Comparison of ENCODE assay signal across 8 mouse cellular contexts in the genomic region with DNA sequence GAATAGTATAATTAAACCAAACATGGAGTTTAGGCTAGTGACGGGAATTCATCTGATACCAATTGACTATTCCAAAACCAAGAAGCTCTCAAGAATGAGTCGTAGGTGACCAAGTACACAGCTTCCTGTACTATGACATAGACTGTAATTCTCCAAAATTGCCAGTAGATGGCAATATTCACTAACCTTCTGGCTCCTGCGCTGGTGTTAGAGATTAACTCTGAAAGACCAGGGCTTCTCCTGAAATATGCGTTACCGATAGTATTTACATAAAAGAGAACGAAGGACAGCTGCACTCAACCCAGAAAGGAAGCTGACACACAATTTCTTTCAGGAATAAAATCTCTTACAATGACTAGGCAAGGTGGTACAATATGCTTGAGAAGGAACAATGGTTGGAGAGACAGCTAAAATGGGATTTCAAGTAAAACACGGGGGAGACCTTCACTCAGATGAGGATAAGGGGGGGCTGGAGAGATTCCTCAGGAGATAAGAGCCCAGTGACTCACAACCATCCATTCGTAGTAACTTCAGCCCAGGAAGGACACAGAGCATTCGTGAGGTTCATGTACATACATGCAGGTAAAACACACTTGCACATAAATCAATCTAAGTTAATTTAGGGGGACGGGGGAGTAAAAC. TPM values are rescaled to one million over a fixed set of nuclear protein-coding genes. Genes with fewer than 3 reads are reported as not detected.
DNase-seq lines count a peak whose midpoint lies in the region; ATAC-seq and TF ChIP-seq lines count a peak whose summit lies in the region.

No protein-coding gene starts in this region.

- H3K27ac ChIP-seq in heart, embryonic 11.5 days (ENCODE audit: low read depth, low read length), result no peak overlapping the region
- peak overlapping the region; percentile 54; the same call in 1 of the 2 replicates for H3K27ac ChIP-seq in ES-Bruce4 (ENCODE audit: insufficient read depth, low read length)
- no peak overlapping the region for H3K27ac ChIP-seq in embryonic facial prominence, embryonic 10.5 days (replicated peaks)
- H3K27ac ChIP-seq in hindbrain, embryonic 16.5 days (ENCODE audit: low read depth, low read length), result no peak overlapping the region

- no peak overlapping the region for H3K9ac ChIP-seq in heart, embryonic 11.5 days (ENCODE audit: low read depth, low read length)
- peak overlapping the region; percentile 43; the same call in 1 of the 2 replicates for H3K9ac ChIP-seq in ES-Bruce4 (ENCODE audit: low read depth, poor library complexity, severe bottlenecking)
- H3K9ac ChIP-seq in hindbrain, embryonic 16.5 days (ENCODE audit: low read depth, low read length), result peak overlapping the region; percentile 51

- peak overlapping the region; percentile 11 for H3K4me2 ChIP-seq in heart, embryonic 11.5 days
- peak overlapping the region; percentile 58 for H3K4me2 ChIP-seq in hindbrain, embryonic 16.5 days (ENCODE audit: low read length)

- intact Hi-C loops in left cerebral cortex, postnatal 4 days (cut with DNase I), result loop anchor here (5.0 to 10.0 kb wide), 2 partner anchors 83 to 130 kb away; a partner anchor contains a TSS

- no peak for DNase-seq in heart, adult 11 months
- DNase-seq in embryonic facial prominence, embryonic 10.5 days (ENCODE audit: low spot score), result peak; percentile 20
- peak; percentile 70 for DNase-seq in mesoderm, embryonic 11.5 days (ENCODE audit: low read depth, low spot score)
- DNase-seq in layer of hippocampus, adult 9-11 months, result no peak
- DNase-seq in left cerebral cortex, postnatal 4 days, result no peak

- no peaks in the 10 kb centered on the region for H3K9me3 ChIP-seq in heart, embryonic 11.5 days (replicated peaks; ENCODE audit: control insufficient read depth, low read length)
- no peaks in the 10 kb centered on the region for H3K9me3 ChIP-seq in ES-Bruce4 (replicated peaks; ENCODE audit: control insufficient read depth, insufficient read depth, low read length, poor library complexity, severe bottlenecking)
- no peaks in the 10 kb centered on the region for H3K9me3 ChIP-seq in embryonic facial prominence, embryonic 10.5 days
- no peaks in the 10 kb centered on the region for H3K9me3 ChIP-seq in hindbrain, embryonic 16.5 days (ENCODE audit: control insufficient read depth, low read length)

- 9% methylated on average over 10 of the region's 10 CpGs for WGBS in heart, embryonic 11.5 days (ENCODE audit: insufficient replicate concordance)
- 10% methylated on average over 10 of the region's 10 CpGs for WGBS in embryonic facial prominence, embryonic 10.5 days
- 11% methylated on average over 10 of the region's 10 CpGs for WGBS in hindbrain, embryonic 16.5 days

- TF ChIP-seq CTCF in ES-Bruce4 (IDR thresholded peaks at IDR 0.05; ENCODE audit: low read depth, low read length), result no peak

- no peak for TF ChIP-seq POLR2A in ES-Bruce4 (IDR thresholded peaks at IDR 0.05; ENCODE audit: insufficient read depth, low read length)

- no peaks in the 10 kb centered on the region for H3K36me3 ChIP-seq in heart, embryonic 11.5 days (ENCODE audit: control insufficient read depth, insufficient read depth, low read length)
- H3K36me3 ChIP-seq in ES-Bruce4 (ENCODE audit: control insufficient read depth, insufficient read depth, low read length, poor library complexity, severe bottlenecking), result no peaks in the 10 kb centered on the region; the same call in 1 of the 2 replicates
- no peaks in the 10 kb centered on the region for H3K36me3 ChIP-seq in embryonic facial prominence, embryonic 10.5 days (replicated peaks)
- H3K36me3 ChIP-seq in hindbrain, embryonic 16.5 days (ENCODE audit: control insufficient read depth, insufficient read depth, low read length), result no peaks in the 10 kb centered on the region

- no peaks in the 10 kb centered on the region for H3K4me1 ChIP-seq in heart, embryonic 11.5 days (ENCODE audit: control insufficient read depth, insufficient read depth, low read length)
- H3K4me1 ChIP-seq in ES-Bruce4 (ENCODE audit: control insufficient read depth, insufficient read depth, low read length), result no peaks in the 10 kb centered on the region
- H3K4me1 ChIP-seq in embryonic facial prominence, embryonic 10.5 days, result peaks cover 3% of the 10 kb centered on the region; the same call in 1 of the 2 replicates
- no peaks in the 10 kb centered on the region for H3K4me1 ChIP-seq in hindbrain, embryonic 16.5 days (ENCODE audit: control insufficient read depth, insufficient read depth, low read depth, low read length)

- H3K27me3 ChIP-seq in heart, embryonic 11.5 days (ENCODE audit: control insufficient read depth, insufficient read depth, low read length), result no peaks in the 10 kb centered on the region
- H3K27me3 ChIP-seq in ES-Bruce4 (ENCODE audit: control insufficient read depth, insufficient read depth, low read length, poor library complexity, severe bottlenecking), result no peaks in the 10 kb centered on the region
- H3K27me3 ChIP-seq in embryonic facial prominence, embryonic 10.5 days (replicated peaks; ENCODE audit: low read depth, poor library complexity, severe bottlenecking), result peaks cover 14% of the 10 kb centered on the region
- no peaks in the 10 kb centered on the region for H3K27me3 ChIP-seq in hindbrain, embryonic 16.5 days (replicated peaks; ENCODE audit: control insufficient read depth, insufficient read depth, low read length)

- ATAC-seq in heart, embryonic 11.5 days (replicated peaks; ENCODE audit: insufficient number of reproducible peaks, low FRiP score, low TSS enrichment), result no peak; the same call in 1 of the 2 replicates
- peak; percentile 96 for ATAC-seq in hindbrain, embryonic 16.5 days

- TF ChIP-seq EP300 in ES-Bruce4 (IDR thresholded peaks at IDR 0.05; ENCODE audit: insufficient read depth, low read depth, low read length), result no peak

- no peak overlapping the region for H3K4me3 ChIP-seq in heart, embryonic 11.5 days (ENCODE audit: low read depth, low read length)
- H3K4me3 ChIP-seq in ES-Bruce4 (ENCODE audit: low read depth, low read length), result no peak overlapping the region
- peak overlapping the region; percentile 31; the same call in 1 of the 2 replicates for H3K4me3 ChIP-seq in embryonic facial prominence, embryonic 10.5 days
- peak overlapping the region; percentile 26 for H3K4me3 ChIP-seq in hindbrain, embryonic 16.5 days (ENCODE audit: low read length)

RNA-seq across cellular contexts. Expression of a gene that starts 31.4 kb away (rescaled TPM):
- polyA plus RNA-seq in heart, embryonic 11.5 days (2014; fragmentation: Nextera tagmentation; extraction: Ambion mirVana), result not detected in 2 replicates
- polyA plus RNA-seq in ES-Bruce4 (2011; ENCODE audit: insufficient read depth, insufficient read length, low read depth, missing spikeins), result not detected in 2 replicates
- not detected in 2 replicates for polyA plus RNA-seq in embryonic facial prominence, embryonic 10.5 days (2016; fragmentation: Nextera tagmentation; extraction: Ambion mirVana)
- polyA plus RNA-seq in hindbrain, embryonic 16.5 days (2015; fragmentation: Nextera tagmentation; extraction: Ambion mirVana), result not detected in 2 replicates
- not detected for total RNA-seq in left cerebral cortex, postnatal 4 days (2021)

RNA-seq across cellular contexts. Expression of a gene that starts 42.5 kb away (rescaled TPM):
- polyA plus RNA-seq in heart, embryonic 11.5 days (2014; fragmentation: Nextera tagmentation; extraction: Ambion mirVana), result not detected in 2 replicates
- polyA plus RNA-seq in ES-Bruce4 (2011; ENCODE audit: insufficient read depth, insufficient read length, low read depth, missing spikeins), result not detected in 2 replicates
- not detected in 2 replicates for polyA plus RNA-seq in embryonic facial prominence, embryonic 10.5 days (2016; fragmentation: Nextera tagmentation; extraction: Ambion mirVana)
- not detected in 2 replicates for polyA plus RNA-seq in hindbrain, embryonic 16.5 days (2015; fragmentation: Nextera tagmentation; extraction: Ambion mirVana)
- not detected for total RNA-seq in left cerebral cortex, postnatal 4 days (2021)

Comparison
In these comparisons a context has a peak if more than half of its experiments do, and no peak if none do; other contexts are left out.
1. H3K4me3 ChIP-seq: peak in embryonic facial prominence, embryonic 10.5 days (single experiment) and hindbrain, embryonic 16.5 days (single experiment); none in heart, embryonic 11.5 days (single experiment) and ES-Bruce4 (single experiment).
2. DNase-seq: peak in embryonic facial prominence, embryonic 10.5 days (single experiment) and mesoderm, embryonic 11.5 days (single experiment); none in heart, adult 11 months (single experiment), layer of hippocampus, adult 9-11 months (single experiment) and left cerebral cortex, postnatal 4 days (single experiment).